Comparison of ENCODE assay signal across 31 mouse cellular contexts in genomic region chr17:12562215-12562614, GRCm38 (mm10). TPM values are rescaled to one million over a fixed set of nuclear protein-coding genes. Genes with fewer than 3 reads are reported as not detected.
DNase-seq lines count a peak whose midpoint lies in the region; ATAC-seq and TF ChIP-seq lines count a peak whose summit lies in the region.
"Had no signal": no experiment of that assay in that cellular context is flagged by ENCODE, and none has a peak within 500 bp of the region (broad histone marks: within the 10 kb centered on the region; RNA-seq: fewer than 3 reads in every experiment).

No protein-coding gene starts in this region.

- 55% methylated on average over 4 of the region's 4 CpGs for WGBS in kidney, adult 2 months
- 83% methylated on average over 4 of the region's 4 CpGs for WGBS in kidney, embryonic 15.5 days
- 69% methylated on average over 4 of the region's 4 CpGs for WGBS in liver, adult 2 months
- 73% methylated on average over 4 of the region's 4 CpGs for WGBS in liver, embryonic 11.5 days

- no peak for ATAC-seq in CD4-positive, CD25-positive, alpha-beta regulatory T cell, adult 4 months
- no peak for ATAC-seq in kidney, embryonic 15.5 days (replicated peaks; ENCODE audit: low FRiP score)
- no peak for ATAC-seq in liver, embryonic 11.5 days (replicated peaks; ENCODE audit: low FRiP score)
- ATAC-seq in megakaryocyte, adult 5-6 weeks (ENCODE audit: poor library complexity, severe bottlenecking) = no peak
- ATAC-seq: activated CD4-positive, CD25-positive, alpha-beta regulatory T cell, adult 4 months; forebrain, postnatal 0 days; liver, embryonic 12.5 days had no signal

- no peaks in the 10 kb centered on the region for H3K36me3 ChIP-seq in kidney, adult 2 months (ENCODE audit: control insufficient read depth, insufficient read depth, low read length)
- H3K36me3 ChIP-seq in kidney, embryonic 15.5 days = no peaks in the 10 kb centered on the region
- H3K36me3 ChIP-seq in liver, adult 2 months (ENCODE audit: control insufficient read depth, insufficient read depth, low read length) = no peaks in the 10 kb centered on the region
- H3K36me3 ChIP-seq in liver, embryonic 11.5 days (ENCODE audit: control insufficient read depth, insufficient read depth, low read length) = no peaks in the 10 kb centered on the region
- H3K36me3 ChIP-seq in MEL (ENCODE audit: control insufficient read depth in 1 of 2, insufficient read depth in 2 of 2, low read length in 2 of 2) = no peaks in the 10 kb centered on the region
- H3K36me3 ChIP-seq: embryonic facial prominence, embryonic 10.5 days; embryonic facial prominence, embryonic 15.5 days; forebrain, embryonic 12.5 days; liver, embryonic 12.5 days; midbrain, embryonic 12.5 days; neural tube, embryonic 13.5 days had no signal

- H3K27ac ChIP-seq in kidney, adult 2 months (ENCODE audit: insufficient read depth, low read depth, low read length) = no peak overlapping the region
- no peak overlapping the region for H3K27ac ChIP-seq in kidney, embryonic 15.5 days
- no peak overlapping the region for H3K27ac ChIP-seq in liver, adult 2 months (replicated peaks; ENCODE audit: insufficient read depth, low read depth, low read length)
- H3K27ac ChIP-seq in liver, embryonic 11.5 days (ENCODE audit: low read depth, low read length) = no peak overlapping the region
- no peak overlapping the region for H3K27ac ChIP-seq in MEL (ENCODE audit: control insufficient read depth, low read depth, low read length)
- H3K27ac ChIP-seq: embryonic facial prominence, embryonic 10.5 days; embryonic facial prominence, embryonic 15.5 days; forebrain, embryonic 12.5 days; hindbrain, embryonic 14.5 days; liver, embryonic 12.5 days; midbrain, embryonic 12.5 days; neural tube, embryonic 13.5 days had no signal

- TF ChIP-seq CTCF in kidney, adult 2 months (conservative IDR thresholded peaks at IDR 0.05; ENCODE audit: insufficient read depth, insufficient read length, low read depth, low read length) = peak; percentile 61; the same call in 1 of the 2 replicates
- TF ChIP-seq CTCF in liver, adult 2 months (IDR thresholded peaks at IDR 0.05; ENCODE audit: low read depth, low read length) = 0 out of 2 replicates have a peak, but pooled peaks have one; percentile 1
- TF ChIP-seq CTCF in MEL (IDR thresholded peaks at IDR 0.05 in 2 of 3, conservative IDR thresholded peaks at IDR 0.05 in 1 of 3; ENCODE audit: control insufficient read depth in 1 of 3, insufficient read depth in 1 of 3, low read depth in 2 of 3, low read length in 3 of 3, poor library complexity in 1 of 3, severe bottlenecking in 1 of 3) = no peak

- no peak overlapping the region for H3K4me3 ChIP-seq in kidney, adult 2 months (ENCODE audit: insufficient read depth, low read depth, low read length)
- no peak overlapping the region for H3K4me3 ChIP-seq in kidney, embryonic 15.5 days (replicated peaks)
- H3K4me3 ChIP-seq in liver, adult 2 months (ENCODE audit: insufficient read depth, low read depth, low read length) = no peak overlapping the region
- H3K4me3 ChIP-seq in liver, embryonic 11.5 days (ENCODE audit: low read depth, low read length) = no peak overlapping the region
- H3K4me3 ChIP-seq in MEL (ENCODE audit: control insufficient read depth in 1 of 2, insufficient read depth in 1 of 2, low read depth in 2 of 2, low read length in 2 of 2) = no peak overlapping the region
- H3K4me3 ChIP-seq: embryonic facial prominence, embryonic 10.5 days; embryonic facial prominence, embryonic 15.5 days; forebrain, embryonic 12.5 days; liver, embryonic 12.5 days; midbrain, embryonic 12.5 days; neural tube, embryonic 13.5 days had no signal

- no peak for TF ChIP-seq EP300 in MEL (IDR thresholded peaks at IDR 0.05; ENCODE audit: low read depth in 1 of 2, low read length in 2 of 2)

- no peaks in the 10 kb centered on the region; the same call in 1 of the 2 replicates for H3K9me3 ChIP-seq in kidney, embryonic 15.5 days (replicated peaks)
- no peaks in the 10 kb centered on the region for H3K9me3 ChIP-seq in liver, embryonic 11.5 days (ENCODE audit: control insufficient read depth, low read length)
- no peaks in the 10 kb centered on the region for H3K9me3 ChIP-seq in MEL (replicated peaks; ENCODE audit: insufficient read depth, low read length)

- no peaks in the 10 kb centered on the region for H3K79me2 ChIP-seq in liver, adult 2 months (ENCODE audit: control insufficient read depth, insufficient read depth, low read length)
- H3K79me2 ChIP-seq in MEL (ENCODE audit: control insufficient read depth, insufficient read depth, low read length, poor library complexity) = no peaks in the 10 kb centered on the region

- H3K9ac ChIP-seq in kidney, embryonic 15.5 days = no peak overlapping the region
- no peak overlapping the region for H3K9ac ChIP-seq in liver, adult 2 months (ENCODE audit: low read depth, low read length)
- no peak overlapping the region for H3K9ac ChIP-seq in liver, embryonic 11.5 days (ENCODE audit: low read depth, low read length)
- no peak overlapping the region for H3K9ac ChIP-seq in MEL (ENCODE audit: control insufficient read depth, low read depth, low read length, poor library complexity, severe bottlenecking)
- H3K9ac ChIP-seq: embryonic facial prominence, embryonic 15.5 days; forebrain, embryonic 12.5 days; forebrain, postnatal 0 days; hindbrain, embryonic 14.5 days; liver, embryonic 12.5 days; midbrain, embryonic 12.5 days; neural tube, embryonic 13.5 days had no signal

- no peak for TF ChIP-seq RAD21 in MEL (IDR thresholded peaks at IDR 0.05; ENCODE audit: low read depth, low read length)

- peaks cover 2% of the 10 kb centered on the region; the same call in 1 of the 2 replicates for H3K4me1 ChIP-seq in kidney, adult 2 months (ENCODE audit: control insufficient read depth, insufficient read depth, low read length)
- H3K4me1 ChIP-seq in kidney, embryonic 15.5 days = no peaks in the 10 kb centered on the region
- no peaks in the 10 kb centered on the region for H3K4me1 ChIP-seq in liver, adult 2 months (ENCODE audit: control insufficient read depth, insufficient read depth, low read length)
- H3K4me1 ChIP-seq in liver, embryonic 11.5 days (replicated peaks; ENCODE audit: control insufficient read depth, insufficient read depth, low read length) = no peaks in the 10 kb centered on the region
- H3K4me1 ChIP-seq in MEL (ENCODE audit: control insufficient read depth in 1 of 2, insufficient read depth in 2 of 2, low read length in 2 of 2) = no peaks in the 10 kb centered on the region
- H3K4me1 ChIP-seq: embryonic facial prominence, embryonic 10.5 days; embryonic facial prominence, embryonic 15.5 days; forebrain, embryonic 12.5 days; liver, embryonic 12.5 days; megakaryocyte, embryonic 14.5 days; midbrain, embryonic 12.5 days; neural tube, embryonic 13.5 days had no signal

- no peak overlapping the region for H3K4me2 ChIP-seq in kidney, embryonic 15.5 days
- H3K4me2 ChIP-seq in liver, embryonic 11.5 days = no peak overlapping the region
- H3K4me2 ChIP-seq: embryonic facial prominence, embryonic 15.5 days; forebrain, embryonic 12.5 days; heart, embryonic 11.5 days; hindbrain, embryonic 14.5 days; liver, embryonic 12.5 days; midbrain, embryonic 12.5 days; neural tube, embryonic 13.5 days had no signal

- DNase-seq in CD4-positive, CD25-positive, alpha-beta regulatory T cell, adult 2 months (ENCODE audit: low read depth, low spot score) = peak; percentile 39
- peak; percentile 52 for DNase-seq in kidney, adult 2 months
- DNase-seq in liver, adult 2 months (ENCODE audit: extremely low read depth, low read depth, low spot score) = no peak
- DNase-seq in liver, embryonic 11.5 days (ENCODE audit: low spot score) = no peak
- no peak for DNase-seq in MEL (ENCODE audit: low read depth, low spot score)
- DNase-seq: adrenal gland, adult 8-10 months; cerebellum, adult 8-10 months; cerebellum, postnatal 25 days; forebrain, postnatal 0 days; gastrocnemius, postnatal 14 days; lung, adult 2 months; lung, postnatal 36 days had no signal

- H3K27me3 ChIP-seq in kidney, adult 2 months (replicated peaks; ENCODE audit: control insufficient read depth, insufficient read depth, low read length) = no peaks in the 10 kb centered on the region
- no peaks in the 10 kb centered on the region for H3K27me3 ChIP-seq in kidney, embryonic 15.5 days
- 0 out of 2 replicates have a peak, but pooled peaks cover 3% of the 10 kb centered on the region for H3K27me3 ChIP-seq in liver, adult 2 months (ENCODE audit: control insufficient read depth, insufficient read depth, low read length)
- no peaks in the 10 kb centered on the region for H3K27me3 ChIP-seq in liver, embryonic 11.5 days (replicated peaks; ENCODE audit: control insufficient read depth, insufficient read depth, low read length)
- peaks cover 0 to 3% of the 10 kb centered on the region in 2 experiments; a peak in 1 of 4 replicates for H3K27me3 ChIP-seq in MEL (ENCODE audit: control insufficient read depth in 1 of 2, insufficient read depth in 2 of 2, low read length in 2 of 2)
- H3K27me3 ChIP-seq: embryonic facial prominence, embryonic 15.5 days; forebrain, embryonic 12.5 days; liver, embryonic 12.5 days; megakaryocyte, embryonic 14.5 days; midbrain, embryonic 12.5 days; neural tube, embryonic 13.5 days had no signal

- no peak for TF ChIP-seq POLR2A in kidney, adult 2 months (IDR thresholded peaks at IDR 0.05; ENCODE audit: low read depth, low read length)
- no peak for TF ChIP-seq POLR2A in liver, adult 2 months (IDR thresholded peaks at IDR 0.05; ENCODE audit: extremely low read depth, insufficient read depth, low read length)
- TF ChIP-seq POLR2A in MEL (IDR thresholded peaks at IDR 0.05; ENCODE audit: control insufficient read depth in 1 of 2, insufficient read depth in 1 of 2, low read depth in 1 of 2, low read length in 2 of 2, poor library complexity in 1 of 2) = no peak

RNA-seq across cellular contexts. Expression of gene Slc22a2, which starts 21.7 kb away (rescaled TPM):
- polyA plus RNA-seq in CD4-positive, CD25-positive, alpha-beta regulatory T cell, adult 4 months (2017; shearing (Covaris generic)) = 1 to 10 TPM; 6.0 to 7.5 TPM
- 190 and 199 TPM in 2 replicates for polyA plus RNA-seq in kidney, adult 2 months (2012; rRNA removed)
- polyA plus RNA-seq in kidney, embryonic 15.5 days (2015; fragmentation: Nextera tagmentation; extraction: Ambion mirVana) = 9.6 and 10.3 TPM in 2 replicates
- total RNA-seq in liver, adult 2 months (2014; rRNA removed) = not detected in 2 replicates
- not detected in 2 replicates for polyA plus RNA-seq in liver, adult 2 months (2012; rRNA removed)
- polyA plus RNA-seq in liver, embryonic 11.5 days (2014; fragmentation: Nextera tagmentation; extraction: Ambion mirVana) = not detected in 2 replicates
- not detected in 2 replicates for total RNA-seq in MEL (2012; rRNA removed)
- polyA plus RNA-seq in MEL (2012; ENCODE audit: insufficient read depth in 1 of 2, insufficient read length in 2 of 2, low read depth in 1 of 2, low replicate concordance in 2 of 2, missing spikeins in 1 of 2) = not detected
- total RNA-seq in megakaryocyte, adult 5-6 weeks (2015) = not detected in 2 replicates
- total RNA-seq in megakaryocyte, adult 5-6 weeks (2017) = not detected in 2 replicates
- total RNA-seq: gastrocnemius, postnatal 14 days; granulocyte monocyte progenitor cell, adult 5-6 weeks; hematopoietic stem cell, adult 5-6 weeks had no signal
- polyA plus RNA-seq: embryonic facial prominence, embryonic 10.5 days; forebrain, embryonic 12.5 days; heart, embryonic 11.5 days; heart, embryonic 16.5 days; large intestine, adult 2 months; limb, embryonic 11.5 days; liver, embryonic 12.5 days; testis, adult 2 months had no signal

RNA-seq across cellular contexts. Expression of gene Slc22a3, which starts 54.7 kb away (rescaled TPM):
- not detected for polyA plus RNA-seq in CD4-positive, CD25-positive, alpha-beta regulatory T cell, adult 4 months (2017; shearing (Covaris generic))
- polyA plus RNA-seq in kidney, adult 2 months (2012; rRNA removed) = 1.3 and 1.4 TPM in 2 replicates
- 0.62 and 1.00 TPM in 2 replicates for polyA plus RNA-seq in kidney, embryonic 15.5 days (2015; fragmentation: Nextera tagmentation; extraction: Ambion mirVana)
- total RNA-seq in liver, adult 2 months (2014; rRNA removed) = 1.0 and 2.3 TPM in 2 replicates
- polyA plus RNA-seq in liver, adult 2 months (2012; rRNA removed) = 2.5 and 4.2 TPM in 2 replicates
- 4.1 TPM in 2 replicates for polyA plus RNA-seq in liver, embryonic 11.5 days (2014; fragmentation: Nextera tagmentation; extraction: Ambion mirVana)
- total RNA-seq in MEL (2012; rRNA removed) = 31.5 and 56.0 TPM in 2 replicates
- 10 to 100 TPM in 1 of 2 experiments, not detected in 1; 87.7 TPM for polyA plus RNA-seq in MEL (2012; ENCODE audit: insufficient read depth in 1 of 2, insufficient read length in 2 of 2, low read depth in 1 of 2, low replicate concordance in 2 of 2, missing spikeins in 1 of 2)
- 0.62 and 1.0 TPM in 2 replicates for total RNA-seq in megakaryocyte, adult 5-6 weeks (2015)
- total RNA-seq in megakaryocyte, adult 5-6 weeks (2017) = 0.37 and 1.2 TPM in 2 replicates
- polyA plus RNA-seq: activated CD4-positive, CD25-positive, alpha-beta regulatory T cell, adult 4 months; forebrain, embryonic 12.5 days had no signal

Comparison
In these comparisons a context has a peak if more than half of its experiments do, and no peak if none do; other contexts are left out.
1. RNA of gene Slc22a2, which starts 21.7 kb away (polyA plus RNA-seq): 190 to 199 TPM in kidney, adult 2 months; 9.6 to 10.3 TPM in kidney, embryonic 15.5 days, 6.0 to 7.5 TPM in CD4-positive, CD25-positive, alpha-beta regulatory T cell, adult 4 months, not detected in liver, adult 2 months, not detected in liver, embryonic 11.5 days and not detected in MEL; every median in the first group is over 10 times any median in the second.
2. DNase-seq: peak in CD4-positive, CD25-positive, alpha-beta regulatory T cell, adult 2 months (single experiment) and kidney, adult 2 months (single experiment); none in liver, adult 2 months (single experiment), liver, embryonic 11.5 days (single experiment) and MEL (single experiment).
3. CTCF ChIP-seq: peak in kidney, adult 2 months (single experiment) and liver, adult 2 months (single experiment); none in MEL (0 of 3).